Mouse (Mus musculus): ENCODE data around the gene Atf4.

- TF ChIP-seq CTCF (IDR thresholded peaks at IDR 0.05; ENCODE audit: low read depth) (no peak), EP300 (optimal IDR thresholded peaks at IDR 0.05) (no peak)
Measured at GRCm38 (mm10) chr15:80277625-80278024, 22.6 kb downstream of the Atf4 start.

All from stomach, postnatal 0 days (tissue).